Mouse (Mus musculus) c-Kit-negative CD71-positive TER-119-positive erythroid progenitor cells, embryonic 14.5 days (primary cell): Measurements from ENCODE around the gene C130050O18Rik.

Source experiments
- DNase-seq: peaks from one replicate; pipeline ENCODE4 v3.0.0-alpha.2; 2013; ENCODE audit warnings: low read depth, low spot score

Gene C130050O18Rik

GRCm38 (mm10) chr5:139459938-139460337, 54.9 kb downstream of the C130050O18Rik start:
- no peak for DNase-seq

DNA sequence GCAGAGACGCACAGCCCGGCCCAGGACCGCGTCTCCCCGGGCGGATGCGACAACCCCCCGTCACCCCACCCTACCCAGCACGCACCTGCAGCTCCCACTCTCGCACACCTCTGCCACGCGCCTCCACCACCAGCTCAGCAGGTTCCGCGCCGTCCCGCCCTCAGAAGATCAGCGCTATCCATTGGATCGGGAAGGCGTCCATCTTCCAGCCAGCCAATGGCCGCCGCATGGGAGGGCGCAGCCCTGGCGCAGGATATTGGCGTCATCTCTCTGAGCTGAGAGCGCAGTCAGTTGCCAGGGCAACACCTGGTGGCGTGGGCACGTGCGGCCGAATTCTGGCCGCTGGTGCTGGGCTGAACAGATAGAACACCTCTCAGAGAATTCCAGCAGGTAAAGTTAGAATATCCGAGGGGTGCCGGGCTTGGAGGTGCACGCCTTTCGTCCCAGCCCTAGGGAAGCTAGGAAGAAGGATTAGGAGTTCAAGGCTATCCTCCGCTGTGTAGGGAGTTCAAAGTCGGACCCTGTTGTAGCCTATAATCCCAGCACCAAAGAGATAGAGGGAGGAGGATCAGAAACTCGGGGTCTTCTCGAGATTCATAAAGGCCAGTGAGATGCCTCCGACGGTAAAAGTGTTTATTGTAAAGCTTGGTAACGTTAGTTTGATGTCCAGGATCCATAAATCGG, 55.4 kb downstream of the C130050O18Rik start, which contains the start of gene 3110082I17Rik:
Gene 3110082I17Rik, minus strand, starts transcription at position 144 of the 684 bp plus-strand sequence.
- peak; percentile 85 for DNase-seq

DNA sequence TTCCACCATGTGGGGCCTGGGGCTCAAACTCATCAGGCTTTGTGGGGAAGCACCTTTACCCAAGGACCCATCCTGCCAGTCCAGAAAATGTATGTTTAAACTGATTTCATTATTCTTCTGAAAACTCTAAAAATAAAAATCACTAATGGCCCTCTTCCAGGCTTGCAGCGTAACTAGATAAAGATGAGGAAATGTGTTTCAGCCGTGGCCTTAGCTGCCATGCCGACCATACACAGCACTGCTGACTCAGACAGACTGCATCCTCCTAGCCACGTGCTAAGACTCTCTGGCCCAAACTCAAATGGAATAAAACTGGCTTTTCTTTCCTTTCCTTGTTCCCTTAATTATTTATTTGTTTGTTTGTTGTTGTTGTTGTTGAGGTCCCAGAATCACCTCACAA, 59.8 kb downstream of the C130050O18Rik start:
- no peak for DNase-seq
